Mouse (Mus musculus): ENCODE results near the gene Insig2. TPM values are rescaled to one million over a fixed set of nuclear protein-coding genes. Genes with fewer than 3 reads are reported as not detected.

Insig2 gene
- polyA plus RNA-seq (2016; fragmentation: Nextera tagmentation; extraction: Ambion mirVana): 9.3 and 9.8 TPM in 2 replicates

DNA sequence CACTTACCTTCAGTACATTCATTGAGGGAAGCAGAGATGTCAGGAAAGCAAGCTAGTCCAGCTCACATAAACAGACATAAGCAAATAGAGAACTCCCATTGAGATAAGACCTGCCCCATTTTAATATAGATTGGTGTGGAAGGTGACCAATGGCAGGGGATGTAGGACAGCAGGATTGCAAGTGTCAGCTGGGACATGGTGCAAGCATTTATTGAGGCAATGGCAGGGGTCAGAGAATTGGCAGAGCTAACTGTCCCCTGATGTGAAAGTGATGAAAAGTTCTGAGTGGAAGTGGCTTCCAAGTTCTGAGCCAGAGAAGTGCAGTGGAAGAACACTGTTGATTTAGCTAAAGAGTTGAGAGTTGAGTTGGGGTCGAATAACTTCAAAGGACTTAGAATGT, at the start of gene Insig2:
Gene Insig2, minus strand, starts transcription at position 105 of the 400 bp plus-strand sequence.
- Histone ChIP-seq H3K9me3 (replicated peaks) (no peaks in the 10 kb centered on the region), H3K4me2 (no peak within 1 kb of the TSS), H3K9ac (no peak within 1 kb of the TSS), H3K27ac (no peak within 1 kb of the TSS), H3K36me3 (no peaks in the 10 kb centered on the region), H3K4me3 (no peak within 1 kb of the TSS), H3K4me1 (peaks cover 7% of the 10 kb centered on the region; the same call in 1 of the 2 replicates), H3K27me3 (replicated peaks) (no peaks in the 10 kb centered on the region)
- ATAC-seq: no peak
- 56% methylated on average over 1 of the region's 1 CpGs for WGBS (ENCODE audit: insufficient replicate concordance)

DNA sequence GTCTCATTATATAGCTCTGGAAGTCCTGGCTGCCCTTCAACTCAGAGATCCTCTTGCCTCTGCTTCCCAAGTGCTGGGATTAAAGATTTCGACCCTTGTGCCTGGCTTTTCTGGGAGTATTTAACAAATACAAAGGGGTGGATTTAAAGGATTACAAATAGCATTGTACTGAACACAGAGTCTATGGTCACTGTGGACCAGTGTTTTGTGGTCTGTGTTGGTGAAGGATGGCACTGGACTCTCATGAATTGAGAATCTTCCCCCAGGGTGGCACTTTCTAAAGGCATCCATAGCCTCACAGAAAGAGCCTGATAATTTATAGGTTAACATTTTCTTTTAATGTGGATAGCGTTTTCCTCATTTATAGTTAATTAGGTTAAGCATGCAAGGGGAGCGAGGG, 49.2 kb upstream of the Insig2 start:
- H3K4me2 ChIP-seq: no peak overlapping the region
- 58% methylated on average over 3 of the region's 3 CpGs for WGBS (ENCODE audit: insufficient replicate concordance)
- no peak overlapping the region for H3K9ac ChIP-seq
- no peak overlapping the region for H3K27ac ChIP-seq
- no peaks in the 10 kb centered on the region for H3K4me1 ChIP-seq
- H3K4me3 ChIP-seq: no peak overlapping the region
- no peaks in the 10 kb centered on the region for H3K27me3 ChIP-seq (replicated peaks)
- H3K9me3 ChIP-seq (replicated peaks): no peaks in the 10 kb centered on the region
- ATAC-seq: no peak
- no peaks in the 10 kb centered on the region for H3K36me3 ChIP-seq

- no peak overlapping the region for H3K27ac ChIP-seq
- no peaks in the 10 kb centered on the region for H3K27me3 ChIP-seq (replicated peaks)
- WGBS (ENCODE audit: insufficient replicate concordance): 63% methylated on average over 3 of the region's 3 CpGs
- H3K36me3 ChIP-seq: no peaks in the 10 kb centered on the region
- no peaks in the 10 kb centered on the region for H3K4me1 ChIP-seq
- no peak overlapping the region for H3K4me3 ChIP-seq
- ATAC-seq: no peak
- H3K9me3 ChIP-seq (replicated peaks): no peaks in the 10 kb centered on the region
- no peak overlapping the region for H3K4me2 ChIP-seq
- no peak overlapping the region for H3K9ac ChIP-seq
These were observed 47.6 kb upstream of the Insig2 start for GRCm38 (mm10) chr1:121380033-121380432.

- 83% methylated on average over 2 of the region's 2 CpGs for WGBS (ENCODE audit: insufficient replicate concordance)
- no peak overlapping the region for H3K27ac ChIP-seq
- ATAC-seq: no peak
These were observed 45.5 kb upstream of the Insig2 start for GRCm38 (mm10) chr1:121377901-121378300.

GRCm38 (mm10) chr1:121377410-121377809, 45.0 kb upstream of the Insig2 start:
- 72% methylated on average over 1 of the region's 1 CpGs for WGBS (ENCODE audit: insufficient replicate concordance)
- H3K27ac ChIP-seq: no peak overlapping the region
- no peaks in the 10 kb centered on the region for H3K36me3 ChIP-seq
- no peak for ATAC-seq
- no peak overlapping the region for H3K9ac ChIP-seq
- H3K4me3 ChIP-seq: no peak overlapping the region
- no peaks in the 10 kb centered on the region for H3K4me1 ChIP-seq
- no peaks in the 10 kb centered on the region for H3K27me3 ChIP-seq (replicated peaks)
- no peak overlapping the region for H3K4me2 ChIP-seq
- no peaks in the 10 kb centered on the region for H3K9me3 ChIP-seq (replicated peaks)

More at GRCm38 (mm10) chr1:121377901-121378300, 45.5 kb upstream of the Insig2 start:
- Histone ChIP-seq H3K36me3 (no peaks in the 10 kb centered on the region), H3K4me1 (no peaks in the 10 kb centered on the region), H3K4me2 (no peak overlapping the region), H3K9ac (no peak overlapping the region), H3K27me3 (replicated peaks) (no peaks in the 10 kb centered on the region), H3K4me3 (no peak overlapping the region), H3K9me3 (replicated peaks) (no peaks in the 10 kb centered on the region)

DNA sequence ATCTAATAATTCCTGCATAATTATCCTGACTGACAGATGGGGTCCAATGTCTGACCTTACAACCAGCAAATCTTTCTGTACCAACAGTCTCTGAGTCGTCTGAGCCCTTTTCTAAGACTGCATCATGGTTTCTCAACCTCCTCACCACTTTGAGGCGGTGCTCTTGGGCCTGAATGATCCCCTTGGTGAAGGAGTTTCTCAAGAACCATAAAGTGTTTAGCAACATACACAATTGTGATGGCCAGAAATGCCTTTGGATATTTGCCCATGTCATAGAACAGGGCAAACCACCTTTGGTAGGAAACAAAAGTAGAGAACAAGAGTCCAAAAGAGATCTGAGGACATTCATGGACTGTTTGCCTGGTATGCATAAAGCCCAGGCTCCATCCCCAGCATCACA, 41.2 kb upstream of the Insig2 start:
- no peak for ATAC-seq
- Histone ChIP-seq H3K27ac (no peak overlapping the region), H3K4me2 (no peak overlapping the region), H3K9ac (no peak overlapping the region), H3K9me3 (replicated peaks) (no peaks in the 10 kb centered on the region), H3K27me3 (replicated peaks) (no peaks in the 10 kb centered on the region), H3K36me3 (no peaks in the 10 kb centered on the region), H3K4me1 (no peaks in the 10 kb centered on the region), H3K4me3 (no peak overlapping the region)
- 47% methylated on average over 2 of the region's 2 CpGs for WGBS (ENCODE audit: insufficient replicate concordance)

GRCm38 (mm10) chr1:121372656-121373055, 40.3 kb upstream of the Insig2 start:
- no peak overlapping the region for H3K4me3 ChIP-seq
- H3K9ac ChIP-seq: no peak overlapping the region
- no peaks in the 10 kb centered on the region for H3K4me1 ChIP-seq
- H3K9me3 ChIP-seq (replicated peaks): no peaks in the 10 kb centered on the region
- whole genome bisulfite sequencing (ENCODE audit: insufficient replicate concordance): 61% methylated on average over 1 of the region's 1 CpGs
- no peak overlapping the region for H3K27ac ChIP-seq
- H3K27me3 ChIP-seq (replicated peaks): no peaks in the 10 kb centered on the region
- H3K4me2 ChIP-seq: no peak overlapping the region
- H3K36me3 ChIP-seq: no peaks in the 10 kb centered on the region
- no peak for ATAC-seq

DNA sequence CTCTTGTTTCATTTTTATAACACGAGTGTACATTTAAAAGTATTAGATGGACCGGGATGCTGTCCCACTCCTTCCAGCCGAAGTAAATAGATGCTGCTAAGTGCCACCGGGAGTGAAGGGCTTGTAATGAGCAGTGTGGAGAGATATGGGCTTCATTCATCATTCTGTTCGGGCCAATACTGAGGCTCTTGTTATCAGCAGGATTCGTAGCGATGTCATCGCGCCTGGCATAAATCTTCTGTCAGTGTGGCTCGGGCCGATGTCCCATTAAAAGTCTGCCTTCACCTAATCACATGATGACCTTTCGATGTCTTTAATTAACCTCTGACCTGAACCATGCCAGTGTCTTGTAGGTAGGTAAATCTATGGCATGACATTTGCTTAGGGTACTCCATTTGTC, 39.1 kb upstream of the Insig2 start:
- WGBS (ENCODE audit: insufficient replicate concordance): 68% methylated on average over 12 of the region's 12 CpGs

DNA sequence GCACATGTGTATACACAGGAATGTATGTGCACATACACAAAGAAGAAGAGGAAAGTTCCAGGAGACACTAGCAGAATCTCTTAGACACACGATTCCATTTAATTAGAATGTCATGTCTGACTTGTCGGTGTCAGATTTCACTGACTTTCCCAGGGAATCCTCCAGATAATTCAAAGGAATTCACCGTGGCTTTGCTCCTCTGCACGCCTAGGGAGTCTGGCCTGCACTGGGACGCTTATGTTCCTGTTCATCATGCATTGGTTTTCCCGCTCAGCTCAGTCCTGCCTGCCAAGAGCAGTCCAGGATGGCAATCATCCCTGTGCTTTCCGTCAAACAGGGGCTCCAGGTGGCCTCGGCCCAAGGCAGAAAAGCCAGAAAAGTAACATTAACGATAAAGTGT, 34.9 kb upstream of the Insig2 start:
- no peaks in the 10 kb centered on the region for H3K36me3 ChIP-seq
- no peak overlapping the region for H3K27ac ChIP-seq
- no peak overlapping the region for H3K9ac ChIP-seq
- H3K27me3 ChIP-seq (replicated peaks): no peaks in the 10 kb centered on the region
- H3K4me2 ChIP-seq: no peak overlapping the region
- 47% methylated on average over 9 of the region's 9 CpGs for WGBS (ENCODE audit: insufficient replicate concordance)
- H3K4me3 ChIP-seq: no peak overlapping the region
- H3K4me1 ChIP-seq: no peaks in the 10 kb centered on the region
- no peaks in the 10 kb centered on the region for H3K9me3 ChIP-seq (replicated peaks)
- no peak for ATAC-seq

More for the DNA sequence above, 39.1 kb upstream of the Insig2 start:
- no peaks in the 10 kb centered on the region for H3K27me3 ChIP-seq (replicated peaks)
- H3K9me3 ChIP-seq (replicated peaks): no peaks in the 10 kb centered on the region
- H3K27ac ChIP-seq: no peak overlapping the region
- H3K4me1 ChIP-seq: no peaks in the 10 kb centered on the region
- no peak overlapping the region for H3K9ac ChIP-seq
- ATAC-seq: no peak
- no peak overlapping the region for H3K4me2 ChIP-seq
- H3K4me3 ChIP-seq: no peak overlapping the region
- H3K36me3 ChIP-seq: no peaks in the 10 kb centered on the region

GRCm38 (mm10) chr1:121360561-121360960, 28.2 kb upstream of the Insig2 start:
- H3K4me3 ChIP-seq: no peak overlapping the region
- no peak overlapping the region for H3K4me2 ChIP-seq
- no peak overlapping the region for H3K27ac ChIP-seq
- no peaks in the 10 kb centered on the region for H3K36me3 ChIP-seq
- no peaks in the 10 kb centered on the region for H3K9me3 ChIP-seq (replicated peaks)
- no peaks in the 10 kb centered on the region for H3K4me1 ChIP-seq
- no peaks in the 10 kb centered on the region for H3K27me3 ChIP-seq (replicated peaks)
- 41% methylated on average over 4 of the region's 4 CpGs for WGBS (ENCODE audit: insufficient replicate concordance)
- no peak overlapping the region for H3K9ac ChIP-seq
- no peak for ATAC-seq

GRCm38 (mm10) chr1:121359680-121360079, 27.3 kb upstream of the Insig2 start:
- no peaks in the 10 kb centered on the region for H3K9me3 ChIP-seq (replicated peaks)
- H3K36me3 ChIP-seq: no peaks in the 10 kb centered on the region
- no peak overlapping the region for H3K27ac ChIP-seq
- no peaks in the 10 kb centered on the region for H3K27me3 ChIP-seq (replicated peaks)
- H3K9ac ChIP-seq: no peak overlapping the region
- no peaks in the 10 kb centered on the region for H3K4me1 ChIP-seq
- no peak for ATAC-seq
- no peak overlapping the region for H3K4me2 ChIP-seq
- 72% methylated on average over 12 of the region's 12 CpGs for WGBS (ENCODE audit: insufficient replicate concordance)
- no peak overlapping the region for H3K4me3 ChIP-seq

DNA sequence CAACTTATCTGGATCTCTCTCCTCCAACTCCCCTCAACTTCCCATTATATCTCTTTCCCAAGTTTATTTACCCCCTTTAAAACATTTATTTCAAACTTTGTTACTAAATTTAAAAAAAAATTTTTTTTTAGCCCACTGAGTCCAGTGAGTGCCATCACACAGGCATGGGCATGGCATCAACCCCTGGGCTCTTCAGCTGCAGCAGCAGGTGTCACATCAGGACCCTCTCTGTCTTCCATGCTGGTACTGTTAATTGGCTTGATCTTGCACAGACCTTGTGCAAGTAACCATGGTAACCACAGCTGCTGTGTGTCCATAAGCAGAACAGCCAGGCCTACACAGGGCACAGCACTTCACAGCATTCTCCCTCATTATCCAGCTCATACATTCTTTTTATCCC, 21.4 kb upstream of the Insig2 start:
- no peak for ATAC-seq
- Histone ChIP-seq H3K27me3 (replicated peaks) (no peaks in the 10 kb centered on the region), H3K4me3 (no peak overlapping the region), H3K9me3 (replicated peaks) (no peaks in the 10 kb centered on the region), H3K27ac (no peak overlapping the region), H3K36me3 (no peaks in the 10 kb centered on the region), H3K4me1 (no peaks in the 10 kb centered on the region), H3K4me2 (no peak overlapping the region), H3K9ac (no peak overlapping the region)

GRCm38 (mm10) chr1:121351037-121351436, 18.6 kb upstream of the Insig2 start:
- no peaks in the 10 kb centered on the region for H3K36me3 ChIP-seq
- no peak overlapping the region for H3K9ac ChIP-seq
- no peaks in the 10 kb centered on the region for H3K4me1 ChIP-seq
- ATAC-seq: no peak
- 63% methylated on average over 3 of the region's 3 CpGs for WGBS (ENCODE audit: insufficient replicate concordance)
- H3K4me3 ChIP-seq: no peak overlapping the region
- H3K9me3 ChIP-seq (replicated peaks): no peaks in the 10 kb centered on the region
- H3K27ac ChIP-seq: no peak overlapping the region
- no peak overlapping the region for H3K4me2 ChIP-seq
- no peaks in the 10 kb centered on the region for H3K27me3 ChIP-seq (replicated peaks)

Data from liver, embryonic 12.5 days (tissue).